Mouse (Mus musculus): ENCODE data around the gene Dusp3. TPM values are rescaled to one million over a fixed set of nuclear protein-coding genes. Genes with fewer than 3 reads are reported as not detected.

The Dusp3 gene
- total RNA-seq, 2 experiments from 2014 or later: 156 to 159 TPM

GRCm38 (mm10) chr11:101980603-101981157 is 6.1 kb downstream of the Dusp3 start:
- DNase-seq (ENCODE audit: low spot score in 2 of 2): no peak

DNA sequence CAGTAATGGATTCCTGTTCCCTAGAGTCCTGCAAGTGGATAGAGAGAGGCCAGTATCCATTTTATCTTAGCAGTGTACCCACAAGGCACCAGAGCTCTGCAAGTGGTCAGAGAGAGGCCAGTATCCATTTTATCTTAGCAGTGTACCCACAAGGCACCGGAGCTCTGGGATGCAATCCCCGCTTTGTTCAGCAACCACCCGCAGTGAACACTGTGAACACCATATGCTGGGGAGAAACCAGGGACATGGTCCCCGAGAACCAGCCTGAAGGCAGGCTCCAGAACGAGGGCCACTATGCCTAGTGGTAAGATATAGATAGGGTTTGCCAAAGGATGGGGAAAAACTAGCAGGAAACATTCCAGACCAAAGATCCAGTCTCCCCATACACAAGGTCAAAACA is 7.7 kb downstream of the Dusp3 start:
- no peak for DNase-seq (ENCODE audit: low spot score in 2 of 2)

- DNase-seq (ENCODE audit: low spot score in 2 of 2): no peak
These were observed 9.9 kb downstream of the Dusp3 start for GRCm38 (mm10) chr11:101976949-101977348.

- DNase-seq (ENCODE audit: low spot score in 2 of 2): no peak
These were observed 11.9 kb downstream of the Dusp3 start for GRCm38 (mm10) chr11:101974923-101975322.

- DNase-seq (ENCODE audit: low spot score in 2 of 2): no peak
These were observed 12.6 kb downstream of the Dusp3 start for GRCm38 (mm10) chr11:101974181-101974580.

DNA sequence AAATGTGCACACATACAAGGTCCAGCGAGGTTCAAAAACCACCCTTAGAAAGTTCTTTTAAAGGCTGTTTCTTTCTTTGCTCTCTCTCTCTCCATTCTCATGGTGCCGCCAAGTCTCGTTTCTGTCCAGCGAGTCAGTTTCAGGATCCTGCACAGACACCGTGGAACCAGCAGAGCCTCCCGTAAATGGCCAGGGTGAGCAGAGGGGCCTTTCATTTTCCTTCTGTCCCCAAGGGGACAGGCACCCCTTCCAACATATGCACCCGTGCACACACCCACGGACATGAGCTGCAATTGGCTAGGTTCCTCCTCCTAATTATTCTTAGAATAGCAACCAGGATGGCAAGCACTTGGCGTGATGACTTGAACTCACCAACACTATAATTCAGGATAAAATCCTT is 13.3 kb downstream of the Dusp3 start:
- no peak for DNase-seq (ENCODE audit: low spot score in 2 of 2)

DNA sequence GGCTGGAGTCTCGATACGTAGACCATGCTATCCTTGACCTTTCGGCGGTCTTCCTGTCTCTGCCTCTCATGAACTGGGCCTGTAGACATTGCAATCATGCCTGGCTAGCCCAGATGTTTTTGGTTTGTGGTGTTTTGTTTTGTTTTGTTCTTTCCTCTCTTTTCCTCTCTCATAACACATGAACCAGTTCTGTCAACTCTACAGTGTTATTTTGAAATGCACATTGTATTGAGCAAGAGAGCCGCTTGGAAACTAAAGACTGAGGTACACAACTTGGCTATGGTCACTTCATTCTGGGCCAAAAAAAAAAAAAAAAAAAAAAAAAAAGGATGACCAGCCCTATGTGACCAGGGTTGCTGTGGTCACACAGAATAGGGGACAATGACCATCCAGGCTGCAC is 14.2 kb downstream of the Dusp3 start:
- no peak for DNase-seq (ENCODE audit: low spot score in 2 of 2)

GRCm38 (mm10) chr11:101972097-101972496 is 14.7 kb downstream of the Dusp3 start:
- no peak for DNase-seq (ENCODE audit: low spot score in 2 of 2)

GRCm38 (mm10) chr11:101971410-101971809 is 15.4 kb downstream of the Dusp3 start:
- DNase-seq (ENCODE audit: low spot score in 2 of 2): no peak

- DNase-seq (ENCODE audit: low spot score in 2 of 2): no peak
These were observed 17.0 kb downstream of the Dusp3 start for GRCm38 (mm10) chr11:101969835-101970234.

DNA sequence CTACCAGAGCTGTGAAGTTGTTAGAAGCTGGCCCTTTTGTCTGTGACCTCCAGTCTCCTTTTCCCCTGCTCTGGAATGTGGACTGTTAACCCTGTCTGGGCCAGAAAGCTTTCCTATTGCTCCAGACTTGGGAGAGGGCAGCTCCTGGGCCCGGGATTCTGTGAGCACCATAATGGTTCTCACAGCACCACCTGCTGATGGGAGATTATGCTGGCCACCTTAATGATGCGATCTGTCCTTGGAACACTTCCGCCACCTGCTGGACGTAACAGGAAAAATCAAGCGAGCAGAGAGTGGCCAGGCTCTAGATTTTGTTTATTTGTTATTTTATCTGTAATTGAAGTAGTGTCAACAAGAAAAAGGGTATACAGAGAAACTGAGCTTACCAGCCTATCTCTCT is 18.0 kb downstream of the Dusp3 start:
- DNase-seq (ENCODE audit: low spot score in 2 of 2): peak; percentile 86 to 91

GRCm38 (mm10) chr11:101968311-101968710 is 18.5 kb downstream of the Dusp3 start:
- DNase-seq (ENCODE audit: low spot score in 2 of 2): no peak

DNA sequence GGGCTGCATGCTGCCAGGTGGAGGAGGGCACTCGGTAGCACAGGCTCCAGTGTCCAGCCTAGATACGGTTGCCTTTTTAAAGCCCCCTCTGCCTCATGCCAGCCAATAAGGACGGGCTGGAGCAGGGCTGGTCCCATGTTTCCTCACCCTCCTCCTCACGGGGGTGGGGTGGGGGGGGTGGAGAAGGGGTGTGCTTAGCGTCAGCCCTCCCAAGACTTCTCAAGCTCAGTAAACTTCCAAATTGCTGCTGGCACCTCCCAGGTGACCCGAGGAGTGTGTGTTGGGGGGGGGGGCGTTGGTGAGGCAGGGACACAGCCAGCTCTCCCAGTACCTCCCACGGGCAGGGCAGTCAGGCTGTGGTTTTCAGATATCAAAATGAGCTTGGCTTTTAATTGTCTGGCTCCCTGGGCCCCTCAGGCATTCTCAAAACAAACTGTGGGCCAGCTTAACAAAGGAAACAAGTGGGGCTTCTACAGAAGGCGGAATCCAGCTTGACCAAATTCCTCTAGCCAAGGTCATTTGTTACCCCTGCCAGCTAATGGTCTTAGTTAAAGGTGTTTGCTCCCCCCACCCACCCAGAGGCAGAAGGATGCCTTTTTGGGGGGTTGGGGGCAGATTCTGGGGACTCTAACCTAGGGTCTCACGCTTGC is 19.7 kb downstream of the Dusp3 start, which contains the start of gene Sost:
Gene Sost, minus strand, starts transcription at position 51 of the 650 bp plus-strand sequence.
- no peak for DNase-seq (ENCODE audit: low spot score in 2 of 2)

GRCm38 (mm10) chr11:101965553-101965952 is 21.3 kb downstream of the Dusp3 start:
- DNase-seq (ENCODE audit: low spot score in 2 of 2): no peak

GRCm38 (mm10) chr11:101964647-101965046 is 22.2 kb downstream of the Dusp3 start:
- DNase-seq (ENCODE audit: low spot score in 2 of 2): no peak

GRCm38 (mm10) chr11:101963473-101964291 is 23.1 kb downstream of the Dusp3 start:
- no peak for DNase-seq (ENCODE audit: low spot score in 2 of 2)

GRCm38 (mm10) chr11:101963043-101963442 is 23.8 kb downstream of the Dusp3 start:
- no peak for DNase-seq (ENCODE audit: low spot score in 2 of 2)

DNA sequence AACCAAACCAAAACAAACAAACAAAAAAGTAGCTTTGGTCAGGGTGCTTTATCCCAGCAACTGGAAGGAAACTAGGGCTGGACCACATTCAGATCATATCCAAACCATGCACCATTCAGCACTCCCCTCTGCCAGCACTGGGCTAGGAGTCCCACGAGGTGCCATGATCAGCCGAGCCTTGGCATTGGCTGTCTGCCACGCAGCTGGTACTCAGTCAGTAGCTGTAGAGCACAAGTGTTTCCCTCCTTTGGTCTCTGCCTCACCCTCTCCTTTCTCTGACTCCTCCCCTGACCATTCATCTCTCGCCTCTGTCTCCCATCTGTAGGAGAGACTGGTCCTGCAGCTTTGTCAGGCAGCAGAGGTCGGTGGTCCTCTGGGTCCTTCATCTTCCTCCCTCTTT is 29.3 kb downstream of the Dusp3 start:
- DNase-seq (ENCODE audit: low spot score in 2 of 2): no peak

DNA sequence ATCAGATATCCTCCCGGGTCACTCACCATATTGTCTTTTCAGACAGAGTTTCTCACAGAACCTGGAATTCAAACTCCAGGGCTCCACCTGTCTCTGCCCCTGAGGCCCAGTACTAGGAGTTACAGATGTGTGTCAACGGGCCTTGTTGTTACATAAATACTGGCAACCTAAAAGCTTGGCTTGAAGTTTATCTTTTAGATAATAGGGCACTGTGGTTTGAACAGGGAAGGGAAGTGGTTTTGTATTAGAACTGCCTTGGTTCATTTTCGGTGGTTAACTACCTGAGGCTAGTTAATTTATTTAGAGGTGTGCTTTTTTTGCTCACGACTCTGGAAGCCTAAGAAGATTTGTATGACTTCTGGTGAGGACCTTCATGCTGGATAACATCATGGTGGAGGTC is 33.4 kb downstream of the Dusp3 start:
- DNase-seq (ENCODE audit: low spot score in 2 of 2): no peak

- no peak for DNase-seq (ENCODE audit: low spot score in 2 of 2)
These were observed 34.1 kb downstream of the Dusp3 start for GRCm38 (mm10) chr11:101952541-101953341.

DNA sequence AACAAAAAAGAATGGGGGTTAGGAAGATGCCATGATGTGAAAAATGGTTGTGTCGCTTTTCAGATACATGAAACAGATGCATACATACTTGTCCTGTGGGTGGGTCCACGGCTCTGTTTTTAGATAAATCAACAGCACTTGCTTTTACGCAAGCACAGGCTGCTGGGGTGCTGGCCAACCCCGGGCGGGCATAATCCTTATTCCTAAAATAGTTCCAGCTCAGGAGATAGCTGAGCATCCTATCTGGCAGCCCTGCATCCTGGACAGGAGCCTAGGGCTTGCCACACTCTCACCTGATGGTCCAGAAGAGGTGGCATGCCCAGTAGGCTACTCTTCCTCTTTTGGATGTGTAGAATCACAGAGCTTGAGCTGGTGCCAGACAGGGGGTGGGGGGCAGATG is 36.8 kb downstream of the Dusp3 start:
- no peak for DNase-seq (ENCODE audit: low spot score in 2 of 2)
